Mouse (Mus musculus): Measurements from ENCODE around the gene Olfr1364. TPM values are rescaled to one million over a fixed set of nuclear protein-coding genes. Genes with fewer than 3 reads are reported as not detected.

The Olfr1364 gene
- not detected for total RNA-seq (2021)
- long read RNA-seq, experiment 1 = 0 reads
- long read RNA-seq, experiment 2 = 0 reads

DNA sequence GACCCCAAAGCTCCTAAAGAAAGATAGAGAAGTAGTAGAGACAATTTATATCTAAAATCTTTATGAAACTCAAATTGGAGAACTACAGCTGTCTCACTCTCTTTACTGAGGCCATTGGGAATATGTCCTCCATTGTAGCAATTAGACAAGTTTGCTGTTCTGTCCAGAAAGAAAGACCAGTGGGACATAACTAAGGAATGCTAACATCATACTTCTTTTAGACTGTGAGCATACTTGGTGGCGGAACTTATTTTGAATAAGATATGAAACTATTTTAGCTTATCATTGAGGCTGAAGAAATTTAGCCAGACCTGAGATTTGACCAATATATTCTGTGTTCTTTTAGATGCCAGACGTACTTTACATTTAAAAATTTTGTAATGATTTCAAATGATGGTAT is at the start of gene Olfr1364:
TSS of gene Olfr1364 (minus strand) at position 101 of the 400 bp plus-strand sequence.
- intact Hi-C loops (cut with DNase I) = no loop called here
- no peak for TF ChIP-seq CTCF (IDR thresholded peaks at IDR 0.05)
- no peak within 1 kb of the TSS for H3K27ac ChIP-seq
- no peak for DNase-seq (ENCODE audit: extremely low spot score in 1 of 2, low spot score in 2 of 2)
- no peak within 1 kb of the TSS for H3K4me3 ChIP-seq

- intact Hi-C loops (cut with DNase I) = no loop called here
- no peak within 1 kb of the TSS for H3K27ac ChIP-seq
- H3K4me3 ChIP-seq = no peak within 1 kb of the TSS
- DNase-seq (ENCODE audit: extremely low spot score in 1 of 2, low spot score in 2 of 2) = no peak
- TF ChIP-seq CTCF (IDR thresholded peaks at IDR 0.05) = no peak
Measured at GRCm38 (mm10) chr13:21613922-21614321, 32.4 kb upstream of the Olfr1364 start, which contains the start of gene Olfr1362. Gene Olfr1362 (minus strand): TSS chr13:21614022.

GRCm38 (mm10) chr13:21591618-21592017 is 10.1 kb upstream of the Olfr1364 start:
- no peak overlapping the region for H3K4me3 ChIP-seq
- no peak for DNase-seq (ENCODE audit: extremely low spot score in 1 of 2, low spot score in 2 of 2)
- H3K27ac ChIP-seq = no peak overlapping the region
- intact Hi-C loops (cut with DNase I) = no loop called here
- TF ChIP-seq CTCF (IDR thresholded peaks at IDR 0.05) = no peak

GRCm38 (mm10) chr13:21559793-21560192 is 21.8 kb downstream of the Olfr1364 start, which contains the start of gene Olfr1535:
Gene Olfr1535 (minus strand): TSS chr13:21559893.
- Histone ChIP-seq H3K4me3 (no peak within 1 kb of the TSS), H3K27ac (no peak within 1 kb of the TSS)
- no peak for DNase-seq (ENCODE audit: extremely low spot score in 1 of 2, low spot score in 2 of 2)
- no peak for TF ChIP-seq CTCF (IDR thresholded peaks at IDR 0.05)
- intact Hi-C loops (cut with DNase I) = no loop called here

DNA sequence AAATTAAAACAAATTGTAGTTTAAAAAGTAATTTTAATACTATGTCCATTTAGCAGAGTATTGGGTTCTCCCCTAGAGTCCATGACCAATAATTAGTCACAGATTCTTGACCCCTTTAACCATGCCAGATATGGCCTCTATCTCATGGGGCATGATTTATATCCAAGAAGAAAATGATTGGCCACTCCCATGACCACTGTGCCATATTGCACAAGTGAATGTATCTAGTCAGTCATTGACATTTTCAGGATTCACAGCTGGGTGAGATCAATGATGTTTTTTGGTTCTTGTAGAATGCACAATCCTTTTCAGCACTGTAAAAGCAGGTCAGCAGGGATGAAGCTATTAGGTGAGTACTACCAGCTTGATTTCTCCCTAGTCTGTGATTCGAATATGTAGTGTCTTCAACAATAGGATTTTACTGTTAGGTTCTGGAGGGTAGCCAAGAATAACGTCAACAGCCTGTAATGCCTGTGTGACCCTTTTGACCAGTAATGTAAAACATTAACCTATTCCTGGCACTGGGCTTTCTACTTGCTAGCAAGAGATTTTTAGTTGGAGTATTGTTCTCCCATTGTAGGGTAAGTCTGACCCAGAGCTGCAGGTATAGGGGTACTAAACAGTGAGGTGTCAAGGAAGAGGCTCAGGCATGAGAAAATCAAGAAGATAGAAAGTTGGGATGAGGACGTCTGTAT is 31.0 kb downstream of the Olfr1364 start:
- Histone ChIP-seq H3K27ac (no peak overlapping the region), H3K4me3 (no peak overlapping the region)
- DNase-seq (ENCODE audit: extremely low spot score in 1 of 2, low spot score in 2 of 2) = no peak
- TF ChIP-seq CTCF (IDR thresholded peaks at IDR 0.05) = no peak
- intact Hi-C loops (cut with DNase I) = no loop called here

GRCm38 (mm10) chr13:21549487-21549886 is 32.1 kb downstream of the Olfr1364 start:
- H3K27ac ChIP-seq = no peak overlapping the region

DNA sequence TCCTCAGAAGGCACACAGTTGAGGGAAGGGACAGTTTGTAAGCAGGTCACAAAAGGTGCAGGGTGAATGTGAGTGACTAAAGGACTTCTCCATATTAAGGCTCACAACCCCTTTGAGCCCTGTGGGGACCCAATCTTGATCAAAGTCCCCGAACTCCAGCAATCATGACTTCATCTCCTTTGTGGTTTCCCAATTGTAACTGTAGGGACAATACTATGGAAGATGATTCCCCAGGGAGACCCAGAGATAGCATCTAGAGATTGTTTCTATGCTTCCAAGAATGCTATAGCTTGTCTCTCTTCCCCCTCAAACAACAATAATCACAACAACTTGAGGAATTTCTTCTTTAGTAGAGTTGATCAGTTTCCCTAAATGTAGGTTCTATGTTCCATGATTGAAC is 38.9 kb downstream of the Olfr1364 start, which contains the start of gene Olfr1366:
TSS of gene Olfr1366 (minus strand) at position 101 of the 400 bp plus-strand sequence.
- DNase-seq (ENCODE audit: extremely low spot score in 1 of 2, low spot score in 2 of 2) = no peak
- H3K27ac ChIP-seq = no peak within 1 kb of the TSS
- TF ChIP-seq CTCF (IDR thresholded peaks at IDR 0.05) = no peak
- no peak within 1 kb of the TSS for H3K4me3 ChIP-seq
- intact Hi-C loops (cut with DNase I) = no loop called here

More at GRCm38 (mm10) chr13:21549487-21549886, 32.1 kb downstream of the Olfr1364 start:
- intact Hi-C loops (cut with DNase I) = no loop called here
- no peak for DNase-seq (ENCODE audit: extremely low spot score in 1 of 2, low spot score in 2 of 2)
- TF ChIP-seq CTCF (IDR thresholded peaks at IDR 0.05) = no peak
- H3K4me3 ChIP-seq = no peak overlapping the region

GRCm38 (mm10) chr13:21530781-21531201 is 50.8 kb downstream of the Olfr1364 start, which contains the start of gene Zkscan8:
Gene Zkscan8 (minus strand): TSS chr13:21531120.
- intact Hi-C loops (cut with DNase I) = loop anchor here (1.0 to 5.0 kb wide), 3 partner anchors 53 to 168 kb away; partner anchors contain the start of genes Gm10065, Zkscan3, Zkscan4 and Zscan12

GRCm38 (mm10) chr13:21530136-21530535 is 51.4 kb downstream of the Olfr1364 start:
- no peak for DNase-seq (ENCODE audit: extremely low spot score in 1 of 2, low spot score in 2 of 2)
- Histone ChIP-seq H3K4me3 (peak overlapping the region; percentile 73), H3K27ac (no peak overlapping the region)
- TF ChIP-seq CTCF (IDR thresholded peaks at IDR 0.05) = no peak
- intact Hi-C loops (cut with DNase I) = loop anchor here (2.0 to 5.0 kb wide), 2 partner anchors 53 to 127 kb away; partner anchors contain the start of genes Gm10065, Zkscan3 and Zkscan4

More at GRCm38 (mm10) chr13:21530781-21531201, 50.8 kb downstream of the Olfr1364 start, which contains the start of gene Zkscan8:
- peak; percentile 86 to 87 for DNase-seq (ENCODE audit: extremely low spot score in 1 of 2, low spot score in 2 of 2)
- Histone ChIP-seq H3K4me3 (peak within 1 kb of the TSS; percentile 73), H3K27ac (peak within 1 kb of the TSS; percentile 86)
- no peak for TF ChIP-seq CTCF (IDR thresholded peaks at IDR 0.05)

Other genes starting within 250 kb of the Olfr1364 start
- gene Olfr1367, start 234.8 kb downstream of the Olfr1364 start, total RNA-seq (2021) = not detected
- gene Zscan12, start 218.9 kb downstream of the Olfr1364 start, total RNA-seq (2021) = 1 to 10 TPM; 7.0 to 8.2 TPM
- 10 to 100 TPM; 39.0 to 44.4 TPM for gene Zkscan3, start 179.0 kb downstream of the Olfr1364 start, total RNA-seq (2021)
- 1 to 10 TPM; 1.3 to 1.7 TPM for gene Pgbd1, start 140.7 kb downstream of the Olfr1364 start, total RNA-seq (2021)
- 10 to 100 TPM; 56.7 to 57.3 TPM for gene Zscan26, start 128.0 kb downstream of the Olfr1364 start, total RNA-seq (2021)
- gene Nkapl, start 113.2 kb downstream of the Olfr1364 start, total RNA-seq (2021) = under 1 TPM; 0.40 to 0.77 TPM
- gene Zkscan4, start 102.9 kb downstream of the Olfr1364 start, total RNA-seq (2021) = 1 to 10 TPM; 4.4 to 6.8 TPM
- gene Gm10065, start 102.3 kb downstream of the Olfr1364 start, total RNA-seq (2021) = not detected
- gene AK157302, start 86.5 kb downstream of the Olfr1364 start, total RNA-seq (2021) = 10 to 100 TPM; 21.9 to 22.8 TPM
- 10 to 100 TPM; 51.7 to 53.8 TPM for gene Gm11273, start 80.3 kb downstream of the Olfr1364 start, total RNA-seq (2021)
- 10 to 100 TPM; 14.4 to 19.0 TPM for gene Zkscan8, start 50.6 kb downstream of the Olfr1364 start, total RNA-seq (2021)
- not detected for gene Olfr1366, start 39.0 kb downstream of the Olfr1364 start, total RNA-seq (2021)
- gene Olfr1535, start 21.9 kb downstream of the Olfr1364 start, total RNA-seq (2021) = not detected
- gene Olfr1362, start 32.3 kb upstream of the Olfr1364 start, total RNA-seq (2021) = not detected
- not detected for gene Olfr11, start 60.8 kb upstream of the Olfr1364 start, total RNA-seq (2021)
- gene Olfr1361, start 81.6 kb upstream of the Olfr1364 start, total RNA-seq (2021) = not detected
- not detected for gene Olfr1360, start 95.6 kb upstream of the Olfr1364 start, total RNA-seq (2021)
- not detected for gene Olfr1359, start 116.4 kb upstream of the Olfr1364 start, total RNA-seq (2021)
- 10 to 100 TPM; 23.7 to 28.5 TPM for gene Hist1h2bl, start 134.4 kb upstream of the Olfr1364 start, total RNA-seq (2021)
- gene Hist1h2ai, start 134.7 kb upstream of the Olfr1364 start, total RNA-seq (2021) = 10 to 100 TPM; 25.4 to 32.6 TPM
- gene Hist1h3h, start 135.9 kb upstream of the Olfr1364 start, total RNA-seq (2021) = 10 to 100 TPM; 54.6 to 74.2 TPM
- gene Hist1h2bm, start 140.3 kb upstream of the Olfr1364 start, total RNA-seq (2021) = 1 to 10 TPM; 4.8 to 5.4 TPM
- 10 to 100 TPM; 13.9 to 19.4 TPM for gene Hist1h4j, start 153.3 kb upstream of the Olfr1364 start, total RNA-seq (2021)
- gene Hist1h4k, start 168.7 kb upstream of the Olfr1364 start, total RNA-seq (2021) = 100 to 1,000 TPM; 316 to 377 TPM
- gene Hist1h2ak, start 172.1 kb upstream of the Olfr1364 start, total RNA-seq (2021) = 10 to 100 TPM; 13.2 to 13.5 TPM
- 1 to 10 TPM; 8.3 TPM for gene Hist1h2bn, start 172.4 kb upstream of the Olfr1364 start, total RNA-seq (2021)
- gene Hist1h1b, start 198.9 kb upstream of the Olfr1364 start, total RNA-seq (2021) = 1 to 10 TPM; 6.7 to 8.3 TPM
- gene Hist1h3i, start 201.6 kb upstream of the Olfr1364 start, total RNA-seq (2021) = 10 to 100 TPM; 49.9 to 62.3 TPM
- 1 to 10 TPM in 1 of 2 experiments, not detected in 1; 2.7 TPM for gene Hist1h2an, start 205.5 kb upstream of the Olfr1364 start, total RNA-seq (2021)
- 1 to 10 TPM; 1.3 to 5.5 TPM for gene Hist1h2bp, start 205.7 kb upstream of the Olfr1364 start, total RNA-seq (2021)
- gene Hist1h2bq, start 228.4 kb upstream of the Olfr1364 start, total RNA-seq (2021) = 10 to 100 TPM; 27.3 to 38.5 TPM
- 10 to 100 TPM; 11.2 to 25.1 TPM for gene Hist1h2ao, start 228.7 kb upstream of the Olfr1364 start, total RNA-seq (2021)
- gene Hist1h4m, start 230.0 kb upstream of the Olfr1364 start, total RNA-seq (2021) = 100 to 1,000 TPM; 200 to 276 TPM